Mouse (Mus musculus): ENCODE measurements around the gene Cdcp2.

DNA sequence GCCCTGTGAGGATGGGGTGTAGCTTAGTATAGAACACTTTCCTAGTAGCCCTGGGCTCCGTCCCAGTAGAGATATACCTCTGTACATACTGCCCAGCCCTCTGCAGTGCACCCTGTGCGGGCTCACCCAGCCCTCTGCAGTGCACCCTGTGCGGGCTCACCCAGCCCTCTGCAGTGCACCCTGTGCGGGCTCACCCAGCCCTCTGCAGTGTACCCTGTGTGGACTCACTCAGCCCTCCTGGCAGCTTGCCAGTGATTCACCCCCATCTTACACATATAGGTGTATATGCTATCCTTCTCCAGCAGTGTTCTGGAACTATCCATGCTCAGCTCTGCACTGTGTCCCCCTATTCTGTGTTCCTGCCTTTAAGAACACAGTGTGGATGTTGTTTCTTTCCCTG is 17.8 kb upstream of the Cdcp2 start:
- TF ChIP-seq POLR2A (IDR thresholded peaks at IDR 0.05; ENCODE audit: control insufficient read depth, low read depth, low read length) (no peak), CTCF (IDR thresholded peaks at IDR 0.05; ENCODE audit: control insufficient read depth, insufficient read depth, insufficient replicate concordance, low read depth, low read length) (no peak)

All from testis, adult 2 months (tissue).